Mouse (Mus musculus) neural tube, embryonic 10.5 days (tissue): Measurements from ENCODE around the gene Pheta2.
"Not testable (repeated sequence)": the region's sequence is repeated elsewhere in the genome, so short reads cannot be mapped to it uniquely, and the experiment has no call there.

Experiments
- DNase-seq: peaks from one replicate; pipeline ENCODE4 v3.0.0-alpha.2; 2017; ENCODE audit warnings: low spot score; ENCODE audit errors: extremely low spot score

Gene Pheta2

DNA sequence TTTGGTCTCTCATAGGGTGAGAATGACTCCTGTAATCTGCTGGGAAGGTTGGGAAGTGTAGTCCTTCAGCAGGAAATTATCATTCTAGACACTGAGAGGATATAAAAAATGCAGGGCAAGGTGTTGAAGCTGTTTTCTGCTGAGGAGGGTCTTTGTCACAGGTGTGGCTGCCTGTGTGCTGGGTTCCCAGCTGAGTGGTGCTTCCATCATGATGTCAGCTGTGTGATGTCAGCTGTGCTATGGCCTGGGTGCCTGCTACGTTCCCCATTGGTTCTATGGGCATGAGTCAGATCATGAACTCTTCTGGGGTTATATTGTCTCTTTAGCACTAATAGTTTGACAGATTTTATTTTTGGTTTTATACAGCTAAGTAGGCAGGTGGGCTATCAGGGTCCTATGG, 30.1 kb downstream of the Pheta2 start:
- no peak for DNase-seq

DNA sequence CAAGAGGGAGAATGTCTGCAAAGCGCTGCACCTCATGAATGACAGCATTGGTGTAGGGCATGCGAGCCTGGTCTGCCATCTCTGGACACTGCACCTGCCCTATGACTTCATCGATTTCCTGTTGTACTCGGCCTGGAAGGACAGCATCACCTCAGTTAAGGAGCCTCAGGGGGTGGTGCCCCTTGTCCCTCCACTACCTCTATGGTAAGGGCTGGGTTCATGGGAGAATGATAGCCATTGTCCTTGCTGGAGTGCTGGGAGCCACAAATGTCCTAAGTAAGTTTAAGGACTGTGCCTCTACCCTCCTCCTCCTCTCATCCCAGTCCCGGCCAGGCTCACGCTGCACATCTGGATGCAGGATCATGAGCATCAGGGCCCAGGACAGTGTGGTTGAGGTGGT, 33.7 kb downstream of the Pheta2 start:
- no peak for DNase-seq

DNA sequence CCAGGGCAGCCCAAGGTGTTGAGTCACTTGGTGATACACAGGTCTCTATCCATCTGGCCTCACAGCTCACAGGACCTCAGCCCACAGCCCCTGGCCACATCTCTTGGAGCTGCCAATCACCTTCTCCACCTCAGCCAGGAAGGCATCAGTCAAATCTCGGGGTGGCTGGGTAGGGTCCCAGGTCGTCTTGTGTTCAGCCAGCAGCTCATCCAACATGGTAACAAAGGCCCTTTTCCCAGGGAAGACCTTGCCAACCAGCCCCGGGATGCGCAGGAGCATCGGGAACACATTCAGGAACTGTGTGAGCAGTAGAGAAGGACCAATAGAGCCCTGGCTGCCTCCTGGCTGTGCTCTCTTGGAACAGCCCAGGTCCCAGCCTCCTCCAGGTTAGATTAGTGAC, 34.2 kb downstream of the Pheta2 start:
- no peak for DNase-seq

DNA sequence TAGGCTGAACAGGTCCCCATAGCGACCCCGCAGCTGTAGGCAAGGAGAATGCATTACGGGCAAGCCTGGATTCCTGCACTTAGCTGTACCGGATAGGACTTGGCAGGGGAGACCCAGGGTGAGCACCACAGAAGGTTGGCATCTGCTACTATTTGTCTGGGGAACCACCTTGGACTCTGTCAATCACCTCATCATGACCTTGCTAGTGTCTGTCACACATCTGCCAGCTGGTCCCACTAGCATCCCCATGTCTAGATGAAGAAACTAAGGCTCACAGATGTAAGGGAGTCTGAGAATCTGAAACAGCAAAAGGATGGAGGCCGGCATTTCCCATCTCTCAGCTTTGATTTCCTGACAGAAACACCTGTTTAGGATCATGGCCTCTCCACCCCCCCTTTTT, 35.7 kb downstream of the Pheta2 start:
- no peak for DNase-seq

DNA sequence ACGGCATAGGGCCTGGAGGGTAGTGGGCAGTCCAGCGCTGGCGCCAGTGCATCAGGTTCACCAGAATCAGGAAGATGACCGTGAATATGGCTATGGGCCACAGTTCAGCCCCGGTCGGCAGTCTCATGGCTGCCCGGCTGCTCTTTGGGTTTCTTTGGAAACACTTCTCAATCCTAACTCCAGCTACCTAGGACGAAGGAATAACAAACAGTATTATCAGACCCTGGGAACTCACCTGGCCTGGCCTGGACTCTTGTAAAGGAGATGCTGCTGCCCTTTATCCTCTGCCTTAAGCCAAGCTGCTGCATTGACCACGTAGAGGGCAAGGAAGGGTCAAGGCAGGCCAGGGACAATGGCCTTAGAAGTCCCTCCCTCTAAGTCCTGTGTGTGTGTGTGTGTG, 37.1 kb downstream of the Pheta2 start:
- DNase-seq = no peak

DNA sequence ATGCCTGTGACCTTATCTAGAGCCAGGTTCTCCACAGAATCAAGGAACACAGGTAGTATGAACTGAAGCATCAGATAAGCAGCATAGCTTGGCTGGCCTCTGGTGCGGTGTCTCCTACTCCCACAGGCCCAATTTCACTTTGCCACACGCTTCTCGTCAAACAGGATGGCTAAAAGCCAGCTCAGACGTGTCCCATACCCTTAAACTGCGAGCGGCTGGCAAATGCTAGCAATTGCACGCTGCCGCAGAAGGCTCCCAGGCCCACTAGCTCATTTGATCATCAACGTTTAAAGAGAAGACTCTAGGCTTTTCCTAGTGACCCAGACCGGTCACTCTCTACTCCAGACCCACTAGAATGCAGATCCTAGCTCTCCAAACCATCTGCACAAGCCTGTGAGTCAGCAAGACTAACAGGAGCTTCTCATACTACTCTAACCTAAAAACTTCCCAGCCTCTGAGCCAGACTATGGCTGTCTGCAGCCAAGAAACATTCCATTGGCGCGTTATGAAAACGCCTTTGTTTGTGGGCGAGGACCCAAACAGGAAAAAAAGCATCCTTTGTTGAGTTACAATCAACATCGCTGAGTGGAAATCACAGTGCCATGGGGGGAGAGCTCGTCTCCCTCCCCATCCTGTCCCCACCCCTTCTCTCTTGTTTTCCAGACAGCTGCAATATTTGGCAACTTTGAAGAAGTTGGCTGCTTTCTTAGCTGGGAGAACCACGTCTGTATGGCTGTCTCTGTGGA, 37.8 kb downstream of the Pheta2 start:
- DNase-seq = no peak

DNA sequence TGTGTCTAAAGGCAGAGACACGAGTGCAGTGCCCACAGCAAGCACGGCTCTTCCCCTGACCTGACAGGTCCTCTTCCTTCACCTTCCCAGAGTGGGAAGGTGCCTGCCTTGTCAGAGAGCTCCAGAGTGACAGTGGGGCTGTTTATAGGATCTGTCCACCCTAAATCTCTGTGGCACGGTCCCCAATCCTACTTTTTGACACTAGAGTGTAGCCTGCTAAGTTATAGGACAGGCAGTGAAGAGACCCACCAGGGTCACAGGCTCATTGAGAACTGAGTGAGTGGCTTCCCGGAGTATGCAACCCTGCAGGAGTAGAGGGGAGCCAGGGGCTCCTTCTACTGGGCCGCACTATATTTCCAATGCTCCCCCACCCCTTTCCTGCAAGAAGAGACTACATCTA, 39.0 kb downstream of the Pheta2 start:
- DNase-seq = no peak

DNA sequence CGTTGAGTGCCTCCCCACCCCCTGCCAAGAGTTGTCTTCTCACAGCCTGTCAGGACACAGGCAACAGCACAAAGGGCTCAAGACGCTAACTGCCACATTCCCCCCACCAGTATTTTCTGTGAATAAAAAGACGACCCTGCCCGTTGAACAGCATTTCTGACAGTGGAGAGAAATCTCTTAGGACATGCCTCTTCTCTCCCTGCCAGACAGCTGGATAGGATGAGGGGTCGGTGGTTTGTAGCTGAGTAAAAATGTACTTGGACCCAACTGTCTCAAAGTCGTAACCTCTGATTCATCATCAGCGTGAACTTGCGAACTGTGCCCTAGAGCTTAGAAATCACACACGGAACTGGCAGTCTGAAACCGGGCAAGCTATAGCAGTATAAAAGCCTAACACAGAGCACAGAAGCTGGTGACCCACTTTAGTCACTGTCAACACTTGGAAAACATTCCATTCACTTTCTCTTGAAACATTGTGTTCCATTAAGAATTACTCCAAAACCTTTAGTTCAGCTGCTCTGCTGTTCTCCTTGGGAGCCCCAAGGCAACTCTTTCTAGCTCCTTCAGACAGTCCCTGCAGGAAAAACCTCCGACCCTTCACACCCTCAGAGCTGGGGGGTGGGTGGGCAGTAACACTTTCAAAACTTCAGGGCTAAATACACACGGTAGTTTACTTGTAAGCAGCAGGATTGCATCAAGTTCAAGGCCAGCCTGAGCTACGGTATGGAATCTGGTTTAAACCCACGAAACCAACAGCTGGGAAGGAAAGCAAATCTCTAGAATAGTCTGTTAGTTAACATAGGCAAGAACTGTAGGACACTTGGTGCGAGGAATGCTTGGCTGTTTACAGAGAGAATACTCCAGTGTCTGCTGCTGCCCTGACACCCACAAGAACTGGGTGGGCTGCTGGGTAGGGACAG, 39.8 kb downstream of the Pheta2 start:
- DNase-seq = no peak

DNA sequence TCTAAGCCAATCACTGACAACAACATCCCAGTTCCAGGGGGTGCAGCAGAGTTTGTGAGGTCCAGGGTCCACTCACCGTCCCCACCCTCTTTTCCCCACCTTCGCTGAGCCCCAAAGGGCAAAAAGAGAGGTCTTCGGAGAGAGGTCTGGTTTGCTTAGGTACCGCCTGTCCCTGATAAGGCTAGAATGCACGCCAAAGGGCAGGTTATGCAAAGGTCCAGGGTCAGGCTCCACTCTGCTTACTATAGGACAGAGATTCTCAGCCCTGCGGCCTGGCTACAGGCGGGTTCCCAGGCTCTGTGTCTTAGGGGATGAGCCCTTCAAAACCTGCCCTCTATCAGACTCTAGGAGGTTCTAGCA, 40.7 kb downstream of the Pheta2 start:
- no peak for DNase-seq

DNA sequence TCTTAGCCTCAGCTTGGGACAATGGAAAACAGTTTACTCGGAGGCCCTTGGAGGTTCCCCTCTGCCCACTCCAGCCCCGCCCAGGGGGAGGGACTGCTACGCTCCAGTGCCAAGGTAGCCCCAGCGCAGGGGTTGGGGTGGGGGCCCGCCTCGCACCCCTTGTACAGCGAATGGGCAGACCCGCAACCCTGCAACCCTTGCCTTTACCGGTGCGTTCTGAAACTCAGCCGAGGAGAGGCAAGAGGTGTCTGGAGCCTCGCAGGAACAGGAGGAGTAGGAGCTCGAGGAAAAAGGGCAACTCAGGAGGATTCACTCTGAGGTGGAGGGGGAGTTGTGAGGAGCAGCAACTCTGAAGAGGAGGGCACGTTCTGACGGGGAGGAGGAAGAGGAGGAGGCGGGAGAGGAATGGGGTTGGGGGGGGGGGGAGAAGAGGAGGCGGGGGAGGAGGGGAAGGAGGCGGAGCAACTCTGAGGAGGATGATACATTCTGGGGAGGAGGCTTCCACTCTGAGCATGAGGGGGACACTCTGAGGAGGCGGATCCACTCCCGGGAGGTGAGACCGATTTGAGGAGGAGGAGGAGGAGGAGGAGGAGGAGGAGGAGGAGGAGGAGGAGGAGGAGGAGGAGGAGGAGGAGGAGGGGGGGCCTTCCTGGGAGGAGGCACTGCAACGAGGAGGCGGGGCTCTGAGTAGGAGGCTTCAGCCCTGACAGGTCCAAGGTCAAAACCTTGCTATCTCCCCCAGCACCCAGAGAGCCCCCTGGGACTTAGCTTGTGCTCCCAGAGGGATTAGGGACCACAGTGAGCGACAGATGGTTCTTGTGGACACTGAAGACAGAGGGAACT, 41.4 kb downstream of the Pheta2 start, which contains the start of gene Cyp2d22:
Cyp2d22 (minus strand) TSS at position 390 of the 843 bp plus-strand sequence.
- peak; percentile 69 for DNase-seq

DNA sequence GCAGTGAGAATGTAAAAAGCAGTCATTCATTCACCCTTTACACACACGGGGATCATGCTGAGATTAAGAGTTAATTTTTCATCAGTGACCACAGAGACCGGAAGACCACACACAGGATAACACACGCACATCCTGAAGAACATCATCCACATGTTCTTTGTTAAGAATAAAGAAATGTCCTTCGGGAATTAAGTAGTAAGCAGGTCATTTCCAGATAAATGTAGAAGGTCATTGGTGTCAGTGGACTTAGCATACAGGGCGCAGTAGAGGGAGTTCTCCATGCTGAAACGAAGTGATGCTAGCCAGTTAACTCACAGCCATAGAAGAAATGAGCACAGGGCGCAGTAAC, 41.9 kb downstream of the Pheta2 start:
- DNase-seq = no peak

DNA sequence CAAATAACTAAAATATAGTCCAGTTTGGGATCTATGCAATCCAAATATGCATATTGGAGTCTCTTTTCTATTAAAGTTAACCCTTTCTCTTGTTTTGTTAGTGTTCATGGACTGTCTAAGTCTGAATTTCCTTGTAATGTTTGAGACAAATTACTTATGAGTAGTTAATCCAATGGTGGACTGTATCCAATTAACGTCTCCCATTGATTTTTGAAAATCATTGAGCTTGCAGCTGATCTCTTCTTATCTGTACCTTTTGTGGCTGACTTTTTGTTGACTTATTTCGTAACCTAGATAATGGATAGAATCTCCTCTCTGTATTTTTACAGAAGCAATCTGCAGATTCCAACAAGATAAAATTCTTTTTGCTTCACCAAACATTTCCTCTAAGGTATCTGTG, 43.7 kb downstream of the Pheta2 start:
- DNase-seq = no peak

DNA sequence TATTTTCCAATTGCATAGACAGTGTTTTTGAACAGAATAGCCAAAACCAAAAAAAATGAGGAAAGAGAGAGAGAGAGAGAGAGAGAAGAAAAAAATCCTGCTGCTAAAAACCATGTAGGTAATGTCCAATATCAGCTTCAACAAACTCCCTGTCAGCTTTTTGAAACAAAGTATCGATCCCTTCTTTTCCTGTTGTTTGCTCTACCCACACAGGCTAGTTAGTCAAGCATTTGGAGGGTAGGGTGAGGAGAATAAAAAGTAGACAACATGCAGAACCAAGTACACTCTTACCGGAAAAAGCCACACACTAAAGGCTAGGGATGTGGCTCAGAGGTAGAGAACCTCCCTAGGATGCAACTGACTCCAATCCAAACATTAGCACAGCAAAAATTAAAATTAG, 47.0 kb downstream of the Pheta2 start:
- DNase-seq = no peak

DNA sequence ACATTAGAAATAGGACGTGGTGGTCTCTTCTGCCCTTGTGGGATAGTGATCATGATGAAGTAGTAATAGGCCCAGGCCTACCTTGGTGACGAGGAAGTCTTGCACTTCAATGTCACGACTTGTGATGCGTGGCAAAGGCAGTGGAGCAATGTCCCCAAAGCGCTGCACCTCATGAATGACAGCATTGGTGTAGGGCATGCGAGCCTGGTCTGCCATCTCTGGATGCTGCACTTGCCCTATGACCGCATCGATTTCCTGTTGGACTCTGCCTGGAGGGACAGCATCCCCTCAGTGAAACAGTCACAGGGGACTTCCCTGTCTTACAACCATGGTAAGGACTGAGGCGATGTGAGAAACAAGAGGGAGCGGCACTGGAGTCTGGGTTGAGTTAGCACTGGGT, 51.2 kb downstream of the Pheta2 start:
- DNase-seq = not testable (repeated sequence)

DNA sequence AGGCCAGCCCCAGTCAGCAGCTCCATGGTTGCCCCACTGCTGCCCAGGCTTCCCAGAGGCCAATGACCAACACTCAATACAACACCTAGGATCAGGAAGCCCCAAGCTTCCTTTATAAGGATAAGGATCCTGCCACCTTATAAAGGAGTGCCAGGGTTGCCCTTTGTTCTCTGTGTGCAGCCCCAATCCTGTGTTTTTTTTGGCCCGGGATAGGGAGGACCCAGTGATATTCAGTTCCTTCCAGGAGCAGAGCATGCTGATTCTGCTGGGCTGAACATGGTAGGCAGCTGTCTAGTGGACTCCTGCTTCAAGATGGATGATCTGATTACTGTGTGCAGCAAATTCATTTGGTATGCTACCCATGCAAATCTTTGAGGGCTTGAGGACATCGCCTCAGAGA, 55.2 kb downstream of the Pheta2 start, which contains the start of gene Cyp2d11:
Cyp2d11 (minus strand) TSS at position 101 of the 400 bp plus-strand sequence.
- DNase-seq = not testable (repeated sequence)
